In the genomic region with DNA sequence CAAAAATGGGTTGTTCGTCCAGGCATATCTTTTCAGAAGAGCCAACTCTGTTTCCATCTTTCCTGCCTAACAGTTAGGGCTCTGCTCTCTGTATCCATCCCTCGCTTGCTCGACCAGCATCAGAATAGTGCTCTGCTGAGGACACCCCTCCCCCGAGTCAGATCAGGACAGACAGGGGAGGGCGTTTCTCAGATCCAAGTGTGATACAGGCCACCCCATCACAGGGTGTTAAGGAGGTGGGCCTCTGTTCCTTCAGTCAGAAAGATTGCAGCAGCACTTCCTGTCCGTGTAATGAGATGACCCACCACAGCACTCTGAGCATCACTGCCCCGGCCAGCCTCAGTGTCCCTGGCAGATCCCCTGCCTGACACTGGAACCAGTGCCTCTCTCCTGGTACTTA, we compare ENCODE assay signal across 13 mouse cellular contexts. TPM values are rescaled to one million over a fixed set of nuclear protein-coding genes. Genes with fewer than 3 reads are reported as not detected.
A peak's percentile ranks its signal among the peaks of the same experiment; 100 is the strongest.
DNase-seq lines count a peak whose midpoint lies in the region; ATAC-seq and TF ChIP-seq lines count a peak whose summit lies in the region.
"Had no signal": no experiment of that assay in that cellular context is flagged by ENCODE, and none has a peak within 500 bp of the region (broad histone marks: within the 10 kb centered on the region; RNA-seq: fewer than 3 reads in every experiment).

No protein-coding gene starts in this region.

- no peaks in the 10 kb centered on the region for H3K79me2 ChIP-seq in myocyte (ENCODE audit: control insufficient read depth, insufficient read depth)

- TF ChIP-seq POLR2A in myocyte (IDR thresholded peaks at IDR 0.05; ENCODE audit: insufficient read length, low read depth) = no peak

- H3ac ChIP-seq in myocyte (ENCODE audit: control insufficient read depth, insufficient read length) = no peak overlapping the region

- H3K36me3 ChIP-seq in heart, embryonic 12.5 days = peaks cover 38% of the 10 kb centered on the region
- peaks cover 92% of the 10 kb centered on the region for H3K36me3 ChIP-seq in liver, embryonic 12.5 days
- H3K36me3 ChIP-seq in embryonic facial prominence, embryonic 14.5 days (ENCODE audit: control insufficient read depth, insufficient read depth, low read length) = peaks cover 53% of the 10 kb centered on the region
- H3K36me3 ChIP-seq in myocyte (ENCODE audit: control insufficient read depth, insufficient read depth) = peaks cover 6% of the 10 kb centered on the region

- H3K27ac ChIP-seq in heart, embryonic 12.5 days (ENCODE audit: poor library complexity, severe bottlenecking) = peak overlapping the region; percentile 92
- H3K27ac ChIP-seq in liver, embryonic 12.5 days = peak overlapping the region; percentile 48; the same call in 1 of the 2 replicates
- H3K27ac ChIP-seq in embryonic facial prominence, embryonic 14.5 days (replicated peaks; ENCODE audit: low read depth, low read length) = peak overlapping the region; percentile 84

- peak overlapping the region; percentile 29 for H3K4me2 ChIP-seq in heart, embryonic 12.5 days
- no peak overlapping the region for H3K4me2 ChIP-seq in liver, embryonic 12.5 days
- H3K4me2 ChIP-seq in embryonic facial prominence, embryonic 14.5 days (ENCODE audit: low read depth, low read length) = 0 out of 2 replicates have a peak overlapping the region, but pooled peaks have one; percentile 10
- peak overlapping the region; percentile 51 for H3K4me2 ChIP-seq in myocyte (ENCODE audit: low read depth)

- ATAC-seq in heart, embryonic 12.5 days (ENCODE audit: insufficient number of reproducible peaks, low FRiP score) = peak; percentile 17; the same call in 1 of the 2 replicates
- ATAC-seq in liver, embryonic 12.5 days = no peak
- ATAC-seq in embryonic facial prominence, embryonic 14.5 days (ENCODE audit: low read depth) = peak; percentile 13; the same call in 1 of the 2 replicates
- ATAC-seq: inflammation-experienced regulatory T-cells, adult 6 months had no signal

- H3K9me3 ChIP-seq in heart, embryonic 12.5 days (replicated peaks) = no peaks in the 10 kb centered on the region
- H3K9me3 ChIP-seq in liver, embryonic 12.5 days (replicated peaks) = no peaks in the 10 kb centered on the region
- H3K9me3 ChIP-seq in embryonic facial prominence, embryonic 14.5 days (ENCODE audit: control insufficient read depth, low read length) = no peaks in the 10 kb centered on the region

- peaks cover 70% of the 10 kb centered on the region for H3K4me1 ChIP-seq in heart, embryonic 12.5 days (replicated peaks)
- no peaks in the 10 kb centered on the region for H3K4me1 ChIP-seq in liver, embryonic 12.5 days
- H3K4me1 ChIP-seq in embryonic facial prominence, embryonic 14.5 days (ENCODE audit: control insufficient read depth, insufficient read depth, low read length) = peaks cover 15% of the 10 kb centered on the region

- 13% methylated on average over 7 of the region's 7 CpGs for WGBS in heart, embryonic 12.5 days
- WGBS in liver, embryonic 12.5 days (ENCODE audit: insufficient replicate concordance) = 57% methylated on average over 7 of the region's 7 CpGs
- WGBS in embryonic facial prominence, embryonic 14.5 days = 28% methylated on average over 7 of the region's 7 CpGs

- H3K27me3 ChIP-seq in heart, embryonic 12.5 days (replicated peaks) = no peaks in the 10 kb centered on the region
- H3K27me3 ChIP-seq in liver, embryonic 12.5 days (replicated peaks) = no peaks in the 10 kb centered on the region
- H3K27me3 ChIP-seq in embryonic facial prominence, embryonic 14.5 days (replicated peaks; ENCODE audit: control insufficient read depth, insufficient read depth, low read length) = no peaks in the 10 kb centered on the region
- H3K27me3 ChIP-seq in myocyte (ENCODE audit: control insufficient read depth, insufficient read depth, insufficient read length) = no peaks in the 10 kb centered on the region

- H3K9ac ChIP-seq in heart, embryonic 12.5 days = no peak overlapping the region; the same call in 1 of the 2 replicates
- no peak overlapping the region for H3K9ac ChIP-seq in liver, embryonic 12.5 days
- peak overlapping the region; percentile 37 for H3K9ac ChIP-seq in embryonic facial prominence, embryonic 14.5 days (ENCODE audit: low read depth, low read length)

- H3K4me3 ChIP-seq in heart, embryonic 12.5 days = no peak overlapping the region
- no peak overlapping the region for H3K4me3 ChIP-seq in liver, embryonic 12.5 days
- H3K4me3 ChIP-seq in embryonic facial prominence, embryonic 14.5 days (ENCODE audit: low read depth, low read length) = no peak overlapping the region
- H3K4me3 ChIP-seq in myocyte = no peak overlapping the region

- no peak for DNase-seq in heart, adult 8-10 months (ENCODE audit: low spot score)
- DNase-seq in liver (no peak), adipocyte (ENCODE audit: low spot score) (no peak)
- DNase-seq in embryonic facial prominence, embryonic 14.5 days (ENCODE audit: low spot score) = no peak
- no peak for DNase-seq in spleen, adult 18-20 months
- DNase-seq: adrenal gland, adult 8-10 months; cerebellum, adult 9-11 months; thymus, postnatal 4 days had no signal

TF ChIP-seq in myocyte, 11 proteins besides CTCF, POLR2A, EP300 and RAD21:
- TF ChIP-seq MYOD1 (IDR thresholded peaks at IDR 0.05; ENCODE audit: control insufficient read depth in 1 of 3, insufficient read length in 2 of 3, low read depth in 2 of 3) = no peak
- no peak for TF ChIP-seq MYOG (IDR thresholded peaks at IDR 0.05; ENCODE audit: control insufficient read depth in 1 of 3, insufficient read depth in 1 of 3, insufficient read length in 2 of 3, low read depth in 2 of 3)
- TF ChIP-seq POLR2AphosphoS2 (IDR thresholded peaks at IDR 0.05; ENCODE audit: insufficient read length, low read depth) = no peak
- TF ChIP-seq SRF (IDR thresholded peaks at IDR 0.05; ENCODE audit: control insufficient read depth, insufficient read length, low read depth) = no peak
- TF ChIP-seq E2F4 (IDR thresholded peaks at IDR 0.05; ENCODE audit: insufficient read depth) = no peak
- TF ChIP-seq CEBPB (IDR thresholded peaks at IDR 0.05; ENCODE audit: insufficient read depth, poor library complexity, severe bottlenecking) = no peak
- TF ChIP-seq USF1 (IDR thresholded peaks at IDR 0.05; ENCODE audit: low read depth) = no peak
- no peak for TF ChIP-seq REST (IDR thresholded peaks at IDR 0.05; ENCODE audit: insufficient read depth, insufficient read length)
- no peak for TF ChIP-seq TCF3 (IDR thresholded peaks at IDR 0.05; ENCODE audit: insufficient read length, low read depth)
- no peak for TF ChIP-seq MAX (IDR thresholded peaks at IDR 0.05; ENCODE audit: low read depth)
- no peak for TF ChIP-seq TCF12 (IDR thresholded peaks at IDR 0.05; ENCODE audit: insufficient read depth, poor library complexity, severe bottlenecking)
TF ChIP-seq in myocyte: peak in this region for 0.

RNA-seq across cellular contexts. Expression of gene Gm13420, which starts 35.3 kb away (rescaled TPM):
- polyA plus RNA-seq in heart, embryonic 12.5 days (2016; fragmentation: Nextera tagmentation; extraction: Ambion mirVana) = not detected in 2 replicates
- total RNA-seq in heart, adult 8-10 months (2022) = not detected
- 0.28 and 0.41 TPM in 2 replicates for polyA plus RNA-seq in liver, embryonic 12.5 days (2016; fragmentation: Nextera tagmentation; extraction: Ambion mirVana)
- polyA plus RNA-seq in embryonic facial prominence, embryonic 14.5 days (2014; fragmentation: Nextera tagmentation; extraction: Ambion mirVana) = not detected in 2 replicates
- not detected for polyA plus RNA-seq in myocyte (2012; fragmentation: generic; extraction: Trizol)
- polyA plus RNA-seq: inflammation-experienced regulatory T-cells, adult 6 months had no signal

RNA-seq across cellular contexts. Expression of gene Gm13547, which starts 43.0 kb away (rescaled TPM):
- polyA plus RNA-seq in heart, embryonic 12.5 days (2016; fragmentation: Nextera tagmentation; extraction: Ambion mirVana) = 0.44 TPM in 1 of 2 replicates, not detected in the other
- total RNA-seq in heart, adult 8-10 months (2022) = not detected
- polyA plus RNA-seq in liver, embryonic 12.5 days (2016; fragmentation: Nextera tagmentation; extraction: Ambion mirVana) = not detected in 2 replicates
- 1.0 TPM in 1 of 2 replicates, not detected in the other for polyA plus RNA-seq in embryonic facial prominence, embryonic 14.5 days (2014; fragmentation: Nextera tagmentation; extraction: Ambion mirVana)
- not detected for polyA plus RNA-seq in myocyte (2012; fragmentation: generic; extraction: Trizol)
- total RNA-seq: adrenal gland, adult 8-10 months; left cerebral cortex, adult 18-20 months had no signal
- polyA plus RNA-seq: inflammation-experienced regulatory T-cells, adult 6 months had no signal
